Mouse (Mus musculus) bone marrow macrophage, adult 2 months (primary cell): ENCODE measurements around the gene Inhbc.

ENCODE experiments used
- CTCF ChIP-seq: IDR thresholded peaks from 2 replicates; pipeline ENCODE4 v1.5.1; 2012; ENCODE audit warnings: low read depth, mild to moderate bottlenecking, low read length, moderate library complexity
- POLR2A ChIP-seq: IDR thresholded peaks from 2 replicates; pipeline ENCODE4 v1.6.1; 2012; ENCODE audit warnings: mild to moderate bottlenecking, low read depth, low read length, borderline replicate concordance

DNA sequence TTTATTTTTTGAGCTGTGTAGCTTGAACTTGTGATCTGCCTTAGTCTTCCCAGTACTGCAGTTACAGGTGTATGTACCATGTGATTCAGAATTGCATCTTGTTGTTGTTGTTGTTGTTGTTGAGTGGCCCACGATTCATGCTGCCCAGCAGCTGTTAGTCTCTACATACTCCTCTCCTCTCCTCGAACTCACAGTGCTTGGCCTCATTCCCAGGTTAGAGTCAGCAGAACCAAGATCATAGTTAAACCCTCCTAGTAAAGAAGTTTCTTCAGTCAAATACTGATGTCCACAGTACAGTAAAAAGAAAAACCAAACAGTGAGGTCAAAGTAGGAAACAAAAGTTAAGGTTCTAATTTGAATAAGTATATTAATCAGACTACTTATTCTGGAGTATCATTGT is 42.5 kb upstream of the Inhbc start:
- no peak for TF ChIP-seq CTCF
- no peak for TF ChIP-seq POLR2A
